In genomic region chr2:129383512-129384271, GRCm38 (mm10) we compare ENCODE assay signal across 14 mouse cellular contexts. TPM values are rescaled to one million over a fixed set of nuclear protein-coding genes. Genes with fewer than 3 reads are reported as not detected.
DNase-seq lines count a peak whose midpoint lies in the region; ATAC-seq and TF ChIP-seq lines count a peak whose summit lies in the region.
"Had no signal": no experiment of that assay in that cellular context is flagged by ENCODE, and none has a peak within 500 bp of the region (broad histone marks: within the 10 kb centered on the region; RNA-seq: fewer than 3 reads in every experiment).

No protein-coding gene starts in this region.

- H3K27me3 ChIP-seq in liver, adult 2 months (ENCODE audit: control insufficient read depth, insufficient read depth, low read length): no peaks in the 10 kb centered on the region
- no peaks in the 10 kb centered on the region for H3K27me3 ChIP-seq in liver, embryonic 11.5 days (replicated peaks; ENCODE audit: control insufficient read depth, insufficient read depth, low read length)
- H3K27me3 ChIP-seq in heart, embryonic 14.5 days (ENCODE audit: control insufficient read depth, insufficient read depth, low read length): no peaks in the 10 kb centered on the region
- no peaks in the 10 kb centered on the region for H3K27me3 ChIP-seq in forebrain, postnatal 0 days (ENCODE audit: insufficient read depth, low read length)
- H3K27me3 ChIP-seq: limb, embryonic 12.5 days had no signal

- TF ChIP-seq CTCF in liver, adult 2 months (IDR thresholded peaks at IDR 0.05; ENCODE audit: low read depth, low read length): no peak
- TF ChIP-seq CTCF in forebrain, postnatal 0 days (IDR thresholded peaks at IDR 0.05; ENCODE audit: low read depth): no peak

- H3K9me3 ChIP-seq in liver, embryonic 11.5 days (ENCODE audit: control insufficient read depth, low read length): no peaks in the 10 kb centered on the region
- no peaks in the 10 kb centered on the region for H3K9me3 ChIP-seq in heart, embryonic 14.5 days (ENCODE audit: control insufficient read depth, low read length)
- no peaks in the 10 kb centered on the region for H3K9me3 ChIP-seq in forebrain, postnatal 0 days (ENCODE audit: low read length)
- H3K9me3 ChIP-seq: limb, embryonic 12.5 days had no signal

- ATAC-seq in liver, embryonic 11.5 days (replicated peaks; ENCODE audit: low FRiP score): no peak
- ATAC-seq in heart, embryonic 14.5 days (ENCODE audit: insufficient number of reproducible peaks, insufficient read depth, low FRiP score, low read depth): peak; percentile 89
- peak; percentile 45 for ATAC-seq in megakaryocyte progenitor cell, adult 5-6 weeks (replicated peaks; ENCODE audit: poor library complexity)
- ATAC-seq in frontal cortex, adult (ENCODE audit: low TSS enrichment): no peak
- no peak for ATAC-seq in forebrain, postnatal 0 days
- ATAC-seq: hindbrain, embryonic 16.5 days had no signal

- peak; percentile 35 for DNase-seq in liver, adult 2 months (ENCODE audit: extremely low read depth, low read depth, low spot score)
- DNase-seq in liver, embryonic 11.5 days (ENCODE audit: low spot score): no peak
- peak; percentile 69 for DNase-seq in adrenal gland, postnatal 14 days
- no peak for DNase-seq in yolk sac, embryonic 10.5 days (ENCODE audit: low spot score)
- no peak for DNase-seq in forebrain, postnatal 0 days
- DNase-seq: gastrocnemius, postnatal 14 days had no signal

- TF ChIP-seq POLR2A in liver, adult 2 months (IDR thresholded peaks at IDR 0.05; ENCODE audit: extremely low read depth, insufficient read depth, low read length): no peak

- H3K27ac ChIP-seq in liver, adult 2 months (replicated peaks; ENCODE audit: insufficient read depth, low read depth, low read length): peak overlapping the region; percentile 55
- H3K27ac ChIP-seq in liver, embryonic 11.5 days (ENCODE audit: low read depth, low read length): no peak overlapping the region
- H3K27ac ChIP-seq in heart, embryonic 14.5 days (replicated peaks in 1 of 2; ENCODE audit: control insufficient read depth in 1 of 2, insufficient read depth in 1 of 2, low read depth in 2 of 2, low read length in 2 of 2): peak overlapping the region; percentile 15 to 55; a peak in 3 of 4 replicates
- H3K27ac ChIP-seq in forebrain, postnatal 0 days (ENCODE audit: low read depth, low read length): no peak overlapping the region
- H3K27ac ChIP-seq: forebrain, embryonic 10.5 days; limb, embryonic 12.5 days had no signal

- H3K4me3 ChIP-seq in liver, adult 2 months (ENCODE audit: insufficient read depth, low read depth, low read length): no peak overlapping the region
- H3K4me3 ChIP-seq in liver, embryonic 11.5 days (ENCODE audit: low read depth, low read length): no peak overlapping the region
- no peak overlapping the region for H3K4me3 ChIP-seq in heart, embryonic 14.5 days (ENCODE audit: control insufficient read depth in 1 of 2, insufficient read depth in 1 of 2, low read depth in 1 of 2, low read length in 2 of 2)
- no peak overlapping the region for H3K4me3 ChIP-seq in forebrain, postnatal 0 days (ENCODE audit: low read depth, low read length)
- H3K4me3 ChIP-seq: forebrain, embryonic 10.5 days; limb, embryonic 12.5 days had no signal

- 71% methylated on average over 8 of the region's 8 CpGs for WGBS in liver, adult 2 months
- WGBS in liver, embryonic 11.5 days: 79% methylated on average over 8 of the region's 8 CpGs
- 43% methylated on average over 8 of the region's 8 CpGs for whole genome bisulfite sequencing in heart, embryonic 14.5 days
- 89% methylated on average over 8 of the region's 8 CpGs for WGBS in forebrain, postnatal 0 days

- no peaks in the 10 kb centered on the region for H3K79me2 ChIP-seq in liver, adult 2 months (ENCODE audit: control insufficient read depth, insufficient read depth, low read length)

- H3K4me1 ChIP-seq in liver, adult 2 months (ENCODE audit: control insufficient read depth, insufficient read depth, low read length): no peaks in the 10 kb centered on the region
- H3K4me1 ChIP-seq in liver, embryonic 11.5 days (replicated peaks; ENCODE audit: control insufficient read depth, insufficient read depth, low read length): no peaks in the 10 kb centered on the region
- H3K4me1 ChIP-seq in heart, embryonic 14.5 days (ENCODE audit: control insufficient read depth in 2 of 2, insufficient read depth in 2 of 2, low read length in 2 of 2): peaks cover 3 to 10% of the 10 kb centered on the region in 2 experiments; a peak in 3 of 4 replicates
- no peaks in the 10 kb centered on the region for H3K4me1 ChIP-seq in forebrain, postnatal 0 days (ENCODE audit: insufficient read depth)
- H3K4me1 ChIP-seq: forebrain, embryonic 10.5 days; limb, embryonic 12.5 days had no signal

- H3K36me3 ChIP-seq in liver, adult 2 months (ENCODE audit: control insufficient read depth, insufficient read depth, low read length): no peaks in the 10 kb centered on the region
- no peaks in the 10 kb centered on the region for H3K36me3 ChIP-seq in liver, embryonic 11.5 days (ENCODE audit: control insufficient read depth, insufficient read depth, low read length)
- no peaks in the 10 kb centered on the region for H3K36me3 ChIP-seq in heart, embryonic 14.5 days (ENCODE audit: control insufficient read depth, insufficient read depth, low read length)
- H3K36me3 ChIP-seq in forebrain, postnatal 0 days (ENCODE audit: insufficient read depth): no peaks in the 10 kb centered on the region
- H3K36me3 ChIP-seq: forebrain, embryonic 10.5 days; limb, embryonic 12.5 days had no signal

- no peak overlapping the region for H3K9ac ChIP-seq in liver, adult 2 months (ENCODE audit: low read depth, low read length)
- H3K9ac ChIP-seq in liver, embryonic 11.5 days (ENCODE audit: low read depth, low read length): no peak overlapping the region
- H3K9ac ChIP-seq in heart, embryonic 14.5 days (ENCODE audit: low read length): no peak overlapping the region
- no peak overlapping the region for H3K9ac ChIP-seq in forebrain, postnatal 0 days
- H3K9ac ChIP-seq: limb, embryonic 12.5 days had no signal

- no peak overlapping the region for H3K4me2 ChIP-seq in liver, embryonic 11.5 days
- no peak overlapping the region for H3K4me2 ChIP-seq in heart, embryonic 14.5 days (ENCODE audit: low read length)
- no peak overlapping the region for H3K4me2 ChIP-seq in forebrain, postnatal 0 days (ENCODE audit: low read depth)
- H3K4me2 ChIP-seq: limb, embryonic 12.5 days had no signal

RNA-seq across cellular contexts. Expression of gene Il1b, which starts 12.8 kb away (rescaled TPM):
- 1.8 and 2.1 TPM in 2 replicates for total RNA-seq in liver, adult 2 months (2014; rRNA removed)
- 0.39 and 0.84 TPM in 2 replicates for polyA plus RNA-seq in liver, adult 2 months (2012; rRNA removed)
- 0.25 and 0.66 TPM in 2 replicates for polyA plus RNA-seq in liver, embryonic 11.5 days (2014; fragmentation: Nextera tagmentation; extraction: Ambion mirVana)
- 0.26 and 0.74 TPM in 2 replicates for total RNA-seq in adrenal gland, postnatal 14 days (2021)
- polyA plus RNA-seq in heart, embryonic 14.5 days (2014; fragmentation: Nextera tagmentation; extraction: Ambion mirVana): 0.24 and 0.39 TPM in 2 replicates
- total RNA-seq in megakaryocyte progenitor cell, adult 5-6 weeks (2015): 1.4 and 1.8 TPM in 2 replicates
- 0.37 and 0.96 TPM in 2 replicates for total RNA-seq in megakaryocyte progenitor cell, adult 5-6 weeks (2017)
- 0.62 TPM in 1 of 2 replicates, not detected in the other for total RNA-seq in forebrain, postnatal 0 days (2014; rRNA removed)
- 0.14 and 0.15 TPM in 2 replicates for polyA plus RNA-seq in forebrain, postnatal 0 days (2015; fragmentation: Nextera tagmentation; extraction: Ambion mirVana)
- total RNA-seq: gastrocnemius, postnatal 14 days; layer of hippocampus, postnatal 25 days had no signal
- polyA plus RNA-seq: C2C12; forebrain, embryonic 10.5 days; hindbrain, embryonic 16.5 days; limb, embryonic 12.5 days had no signal

Comparison
In these comparisons a context has a peak if more than half of its experiments do, and no peak if none do; other contexts are left out.
1. DNase-seq: peak in liver, adult 2 months (single experiment) and adrenal gland, postnatal 14 days (single experiment); none in liver, embryonic 11.5 days (single experiment), yolk sac, embryonic 10.5 days (single experiment) and forebrain, postnatal 0 days (single experiment).
2. H3K27ac ChIP-seq: peak in liver, adult 2 months (single experiment) and heart, embryonic 14.5 days (2 of 2); none in liver, embryonic 11.5 days (single experiment) and forebrain, postnatal 0 days (single experiment).
3. ATAC-seq: peak in heart, embryonic 14.5 days (single experiment) and megakaryocyte progenitor cell, adult 5-6 weeks (single experiment); none in liver, embryonic 11.5 days (single experiment), frontal cortex, adult (single experiment) and forebrain, postnatal 0 days (single experiment).